Mouse (Mus musculus): Measurements from ENCODE around the gene Phldb2. TPM values are rescaled to one million over a fixed set of nuclear protein-coding genes. Genes with fewer than 3 reads are reported as not detected.
A peak's percentile ranks its signal among the peaks of the same experiment; 100 is the strongest.

Phldb2 gene
- polyA plus RNA-seq, 1 experiment from 2014 or later = 9.8 TPM

DNA sequence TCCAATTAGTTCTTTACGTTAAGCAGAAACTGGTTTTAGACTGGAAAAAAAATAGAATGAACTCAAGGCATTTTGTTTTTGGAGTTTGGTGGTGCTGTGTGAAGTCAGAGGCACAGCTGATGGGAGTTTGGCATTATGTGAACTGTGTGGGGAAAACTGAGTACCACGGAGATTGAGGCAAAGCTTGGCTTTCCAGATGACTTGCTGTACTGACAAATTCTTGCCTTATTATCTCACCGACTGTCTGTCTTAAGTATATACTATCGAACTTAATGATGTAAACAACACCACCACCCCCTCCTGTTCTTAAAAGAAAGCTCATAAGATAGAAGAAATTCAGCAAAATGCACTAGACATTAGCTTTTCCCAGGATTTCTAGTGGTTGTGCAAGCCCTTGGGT lies 129.4 kb downstream of the Phldb2 start:
- TF ChIP-seq EP300 (IDR thresholded peaks at IDR 0.05; ENCODE audit: low read depth) (no peak), CTCF (IDR thresholded peaks at IDR 0.05; ENCODE audit: low read depth) (no peak)
- H3K27me3 ChIP-seq (ENCODE audit: insufficient read depth, low read length) = no peaks in the 10 kb centered on the region
- H3K4me3 ChIP-seq (ENCODE audit: low read depth, low read length) = no peak overlapping the region
- ATAC-seq (no peak), DNase-seq (no peak)
- no peak overlapping the region for H3K27ac ChIP-seq (ENCODE audit: low read depth)
- no peak overlapping the region for H3K4me2 ChIP-seq (ENCODE audit: low read depth, low read length)
- no peaks in the 10 kb centered on the region for H3K9me3 ChIP-seq (ENCODE audit: low read length)
- WGBS (ENCODE audit: insufficient replicate concordance) = 69% methylated on average over 4 of the region's 4 CpGs
- no peaks in the 10 kb centered on the region for H3K36me3 ChIP-seq (replicated peaks; ENCODE audit: insufficient read depth, low read length)
- H3K9ac ChIP-seq (replicated peaks) = no peak overlapping the region
- H3K4me1 ChIP-seq (ENCODE audit: insufficient read depth) = no peaks in the 10 kb centered on the region

DNA sequence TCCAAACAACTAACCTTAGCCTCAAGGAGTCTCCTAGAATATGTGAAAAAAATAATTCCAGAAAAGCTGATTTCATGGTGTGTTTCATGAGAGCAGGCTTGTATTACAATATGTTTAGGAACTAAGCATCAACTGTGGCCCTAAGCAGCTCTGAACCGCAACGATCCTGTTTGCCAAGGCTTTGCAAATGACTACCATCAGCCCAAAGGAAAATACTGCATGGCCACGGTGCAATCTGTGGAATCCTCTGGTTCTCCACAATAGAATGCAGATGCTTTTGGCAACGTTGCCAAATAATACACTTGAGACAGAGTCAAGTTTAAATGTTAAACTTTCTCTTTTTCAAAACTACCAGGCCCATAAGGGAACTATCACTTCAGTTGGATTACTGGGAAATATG lies 133.5 kb downstream of the Phldb2 start:
- DNase-seq (no peak), ATAC-seq (no peak)
- TF ChIP-seq CTCF (IDR thresholded peaks at IDR 0.05; ENCODE audit: low read depth) = no peak
- TF ChIP-seq EP300 (IDR thresholded peaks at IDR 0.05; ENCODE audit: low read depth) = no peak
- no peaks in the 10 kb centered on the region for H3K4me1 ChIP-seq (ENCODE audit: insufficient read depth)
- H3K9me3 ChIP-seq (ENCODE audit: low read length) = no peaks in the 10 kb centered on the region
- 78% methylated on average over 4 of the region's 4 CpGs for WGBS (ENCODE audit: insufficient replicate concordance)
- H3K27ac ChIP-seq (ENCODE audit: low read depth) = no peak overlapping the region
- no peaks in the 10 kb centered on the region for H3K27me3 ChIP-seq (ENCODE audit: insufficient read depth, low read length)
- H3K4me3 ChIP-seq (ENCODE audit: low read depth, low read length) = no peak overlapping the region
- no peak overlapping the region for H3K9ac ChIP-seq (replicated peaks)
- no peak overlapping the region for H3K4me2 ChIP-seq (ENCODE audit: low read depth, low read length)
- no peaks in the 10 kb centered on the region for H3K36me3 ChIP-seq (replicated peaks; ENCODE audit: insufficient read depth, low read length)

DNA sequence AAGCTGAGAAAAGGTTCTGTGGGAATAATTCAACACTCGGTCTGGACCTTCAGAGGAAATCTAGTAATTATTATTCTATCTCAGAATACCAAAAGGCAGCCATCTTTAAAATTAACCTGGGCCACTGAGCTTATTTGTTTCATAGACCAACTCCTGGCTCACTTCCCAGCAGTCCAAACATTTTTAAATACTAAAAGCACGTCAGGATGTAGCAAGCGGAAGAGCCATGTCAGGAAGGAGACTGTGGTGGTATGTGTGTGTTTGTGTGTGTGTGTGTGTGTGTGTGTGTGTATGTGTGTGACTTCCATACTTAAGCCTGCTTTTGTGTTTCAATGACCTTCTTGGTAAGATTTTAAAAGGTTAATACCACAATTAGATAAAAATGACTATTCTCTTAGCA lies 135.6 kb downstream of the Phldb2 start:
- ATAC-seq (no peak), DNase-seq (no peak)
- H3K4me1 ChIP-seq (ENCODE audit: insufficient read depth) = no peaks in the 10 kb centered on the region
- H3K9ac ChIP-seq (replicated peaks) = no peak overlapping the region
- no peak overlapping the region for H3K27ac ChIP-seq (ENCODE audit: low read depth)
- no peaks in the 10 kb centered on the region for H3K27me3 ChIP-seq (ENCODE audit: insufficient read depth, low read length)
- TF ChIP-seq EP300 (IDR thresholded peaks at IDR 0.05; ENCODE audit: low read depth) (no peak), CTCF (IDR thresholded peaks at IDR 0.05; ENCODE audit: low read depth) (no peak)
- no peaks in the 10 kb centered on the region for H3K9me3 ChIP-seq (ENCODE audit: low read length)
- no peak overlapping the region for H3K4me3 ChIP-seq (ENCODE audit: low read depth, low read length)
- no peak overlapping the region for H3K4me2 ChIP-seq (ENCODE audit: low read depth, low read length)
- 61% methylated on average over 3 of the region's 3 CpGs for WGBS (ENCODE audit: insufficient replicate concordance)
- no peaks in the 10 kb centered on the region for H3K36me3 ChIP-seq (replicated peaks; ENCODE audit: insufficient read depth, low read length)

DNA sequence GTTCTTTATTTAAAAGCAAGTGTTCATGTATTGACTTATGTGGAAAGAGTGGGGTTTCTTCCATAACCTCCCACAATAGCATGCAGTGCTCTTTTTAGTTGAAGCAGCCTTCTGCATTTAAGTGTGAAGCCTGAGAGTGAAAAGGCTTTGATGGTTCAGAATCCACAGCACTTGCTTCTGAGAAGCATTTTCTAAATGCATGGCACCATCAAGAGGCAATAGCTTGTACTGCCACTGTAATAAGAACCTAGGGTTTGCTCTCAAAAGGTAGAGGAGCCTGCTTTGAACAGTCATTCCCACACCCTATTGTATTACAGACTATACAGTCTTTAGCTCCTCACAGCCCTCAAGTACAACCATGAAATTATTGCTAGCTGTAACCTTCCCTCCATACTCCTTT lies 136.7 kb downstream of the Phldb2 start:
- TF ChIP-seq CTCF (IDR thresholded peaks at IDR 0.05; ENCODE audit: low read depth) (peak; percentile 29), EP300 (IDR thresholded peaks at IDR 0.05; ENCODE audit: low read depth) (no peak)
- no peak overlapping the region for H3K9ac ChIP-seq (replicated peaks)
- H3K27me3 ChIP-seq (ENCODE audit: insufficient read depth, low read length) = no peaks in the 10 kb centered on the region
- H3K36me3 ChIP-seq (replicated peaks; ENCODE audit: insufficient read depth, low read length) = no peaks in the 10 kb centered on the region
- no peak overlapping the region for H3K4me2 ChIP-seq (ENCODE audit: low read depth, low read length)
- no peak overlapping the region for H3K27ac ChIP-seq (ENCODE audit: low read depth)
- no peaks in the 10 kb centered on the region for H3K4me1 ChIP-seq (ENCODE audit: insufficient read depth)
- H3K9me3 ChIP-seq (ENCODE audit: low read length) = no peaks in the 10 kb centered on the region
- no peak overlapping the region for H3K4me3 ChIP-seq (ENCODE audit: low read depth, low read length)
- ATAC-seq (no peak), DNase-seq (no peak)

DNA sequence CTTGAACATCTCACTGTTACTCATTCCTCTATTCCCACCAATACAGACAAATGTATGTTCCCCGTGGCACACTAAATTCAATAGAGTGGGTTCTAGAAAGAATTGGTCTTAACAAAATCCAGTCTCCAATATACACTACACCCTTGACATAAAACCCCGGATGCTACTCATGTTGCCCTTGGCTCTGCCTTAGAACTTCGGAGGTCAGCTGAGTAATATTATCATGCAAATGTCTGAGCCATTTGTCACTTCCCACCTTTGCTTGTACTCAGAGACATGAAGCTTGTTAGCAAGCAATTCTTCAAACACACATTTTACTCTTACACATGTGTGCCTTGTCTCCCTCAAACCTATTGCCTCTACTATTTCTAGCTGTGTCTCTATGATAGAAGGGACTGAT lies 138.8 kb downstream of the Phldb2 start:
- Histone ChIP-seq H3K27me3 (ENCODE audit: insufficient read depth, low read length) (no peaks in the 10 kb centered on the region), H3K36me3 (replicated peaks; ENCODE audit: insufficient read depth, low read length) (no peaks in the 10 kb centered on the region), H3K27ac (ENCODE audit: low read depth) (no peak overlapping the region), H3K4me1 (ENCODE audit: insufficient read depth) (no peaks in the 10 kb centered on the region), H3K4me2 (ENCODE audit: low read depth, low read length) (no peak overlapping the region), H3K9me3 (ENCODE audit: low read length) (no peaks in the 10 kb centered on the region), H3K4me3 (ENCODE audit: low read depth, low read length) (no peak overlapping the region), H3K9ac (replicated peaks) (no peak overlapping the region)
- WGBS (ENCODE audit: insufficient replicate concordance) = 61% methylated on average over 3 of the region's 3 CpGs
- no peak for TF ChIP-seq EP300 (IDR thresholded peaks at IDR 0.05; ENCODE audit: low read depth)
- TF ChIP-seq CTCF (IDR thresholded peaks at IDR 0.05; ENCODE audit: low read depth) = no peak
- DNase-seq = no peak
- no peak for ATAC-seq

DNA sequence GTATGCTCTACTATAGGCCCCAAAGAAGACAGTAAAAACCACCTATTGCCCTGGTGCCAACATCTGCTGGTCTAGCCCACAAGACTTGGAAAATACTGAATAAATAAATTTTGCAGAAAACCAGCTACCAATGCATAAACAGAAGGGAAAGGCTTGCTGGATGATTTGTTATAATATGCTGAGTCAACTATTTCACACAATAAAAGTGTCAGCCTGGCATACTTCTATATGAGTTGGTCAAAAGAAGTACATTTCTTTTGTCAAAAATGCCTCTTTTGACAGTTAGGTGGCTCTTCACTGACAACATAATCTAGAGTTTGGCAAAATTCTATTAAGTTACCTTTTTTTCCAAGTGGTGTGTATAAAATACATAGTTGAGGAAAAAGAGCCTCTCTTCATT lies 141.6 kb downstream of the Phldb2 start:
- Histone ChIP-seq H3K4me1 (ENCODE audit: insufficient read depth) (no peaks in the 10 kb centered on the region), H3K4me2 (ENCODE audit: low read depth, low read length) (no peak overlapping the region), H3K27me3 (ENCODE audit: insufficient read depth, low read length) (no peaks in the 10 kb centered on the region), H3K9me3 (ENCODE audit: low read length) (no peaks in the 10 kb centered on the region), H3K9ac (replicated peaks) (no peak overlapping the region), H3K36me3 (replicated peaks; ENCODE audit: insufficient read depth, low read length) (0 out of 2 replicates have a peak, but pooled peaks cover 5% of the 10 kb centered on the region), H3K4me3 (ENCODE audit: low read depth, low read length) (no peak overlapping the region), H3K27ac (ENCODE audit: low read depth) (no peak overlapping the region)
- no peak for ATAC-seq
- TF ChIP-seq CTCF (IDR thresholded peaks at IDR 0.05; ENCODE audit: low read depth) (no peak), EP300 (IDR thresholded peaks at IDR 0.05; ENCODE audit: low read depth) (no peak)
- no peak for DNase-seq

DNA sequence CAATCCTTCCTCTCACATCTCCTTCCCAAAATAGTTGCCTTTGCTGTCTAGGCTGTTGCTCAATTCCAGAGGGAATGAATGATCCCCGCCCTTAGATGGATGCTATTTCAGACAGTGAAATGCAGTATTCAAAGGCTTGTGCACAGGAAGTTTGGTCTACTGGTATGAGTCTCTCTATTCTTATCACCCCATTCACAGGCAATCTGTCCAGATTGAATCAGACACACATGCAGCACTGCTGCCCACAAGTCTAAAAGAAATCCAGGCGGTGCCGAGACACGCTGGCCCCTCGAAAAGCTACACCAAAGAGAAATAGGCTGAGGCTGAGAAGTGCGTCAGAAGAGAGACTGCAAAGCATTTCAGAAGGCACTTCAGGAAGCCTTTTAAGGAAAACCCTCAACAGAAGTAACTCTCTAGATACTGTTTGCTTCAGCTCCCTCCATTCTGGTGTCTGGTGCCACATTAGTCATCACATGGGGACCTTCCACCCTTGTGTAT lies 142.5 kb downstream of the Phldb2 start:
- Histone ChIP-seq H3K27me3 (ENCODE audit: insufficient read depth, low read length) (no peaks in the 10 kb centered on the region), H3K4me1 (ENCODE audit: insufficient read depth) (no peaks in the 10 kb centered on the region), H3K4me3 (ENCODE audit: low read depth, low read length) (no peak overlapping the region), H3K27ac (ENCODE audit: low read depth) (no peak overlapping the region), H3K9ac (replicated peaks) (no peak overlapping the region), H3K9me3 (ENCODE audit: low read length) (no peaks in the 10 kb centered on the region), H3K36me3 (replicated peaks; ENCODE audit: insufficient read depth, low read length) (0 out of 2 replicates have a peak, but pooled peaks cover 5% of the 10 kb centered on the region), H3K4me2 (ENCODE audit: low read depth, low read length) (no peak overlapping the region)
- no peak for DNase-seq
- TF ChIP-seq EP300 (IDR thresholded peaks at IDR 0.05; ENCODE audit: low read depth) = no peak
- no peak for TF ChIP-seq CTCF (IDR thresholded peaks at IDR 0.05; ENCODE audit: low read depth)
- no peak for ATAC-seq
- WGBS (ENCODE audit: insufficient replicate concordance) = 54% methylated on average over 6 of the region's 6 CpGs

Data from liver, postnatal 0 days (tissue).